Mouse (Mus musculus) kidney, postnatal 0 days (tissue): Measurements from ENCODE around the gene Jdp2. TPM values are rescaled to one million over a fixed set of nuclear protein-coding genes. Genes with fewer than 3 reads are reported as not detected.
A peak's percentile ranks its signal among the peaks of the same experiment; 100 is the strongest.

Source experiments
- ATAC-seq: fragments of 200-750 bp; cut with Nextera tagmentation; replicated peaks from 2 replicates; pipeline ENCODE4 v1.8.0; 2017; ENCODE audit warnings: low read depth, moderate number of reproducible peaks, moderate TSS enrichment, moderate library complexity; ENCODE audit not compliant: low FRiP score
- DNase-seq: peaks from one replicate; pipeline ENCODE4 v3.0.0-alpha.2; 2016; ENCODE audit warnings: low spot score
- H3K27ac ChIP-seq: fragments of 300-500 bp; sonication (generic); 2 replicates; pipeline ENCODE4 v1.5.1; 2014; ENCODE audit warnings: mild to moderate bottlenecking
- H3K27me3 ChIP-seq: fragments of 300-500 bp; sonication (generic); 2 replicates; pipeline ENCODE4 v1.6.1; 2014; ENCODE audit warnings: low read length, mixed read lengths; ENCODE audit not compliant: insufficient read depth
- H3K36me3 ChIP-seq: fragments of 300-500 bp; sonication (generic); 2 replicates; pipeline ENCODE4 v1.6.1; 2014; ENCODE audit warnings: low read length, mixed read lengths; ENCODE audit not compliant: insufficient read depth
- H3K4me1 ChIP-seq: fragments of 300-500 bp; sonication (generic); replicated peaks from 2 replicates; pipeline ENCODE4 v1.6.1; 2014; ENCODE audit warnings: antibody characterized with exemption, low read length, mixed read lengths; ENCODE audit not compliant: insufficient read depth
- H3K4me2 ChIP-seq: fragments of 300-500 bp; sonication (generic); 2 replicates; pipeline ENCODE4 v1.6.1; 2014; ENCODE audit warnings: mild to moderate bottlenecking, low read length, moderate library complexity, mixed read lengths
- H3K4me3 ChIP-seq: fragments of 300-500 bp; sonication (generic); replicated peaks from 2 replicates; pipeline ENCODE4 v1.5.1; 2014; ENCODE audit warnings: low read depth, low read length
- H3K9ac ChIP-seq: fragments of 300-500 bp; sonication (generic); 2 replicates; pipeline ENCODE4 v1.6.1; 2014; ENCODE audit warnings: low read depth, low read length
- H3K9me3 ChIP-seq: fragments of 300-500 bp; sonication (generic); replicated peaks from 2 replicates; pipeline ENCODE4 v1.6.1; 2016; ENCODE audit warnings: low read length, inconsistent platforms, mixed read lengths
- CTCF ChIP-seq: IDR thresholded peaks from 2 replicates; pipeline ENCODE4 v1.5.1; 2016; ENCODE audit warnings: antibody characterized with exemption, low read depth, mild to moderate bottlenecking, moderate library complexity
- WGBS: fragments of 180-500 bp; shearing (Covaris S2); extraction: QIAGEN DNeasy Blood & Tissue Kit; methylation state at CpG from one replicate; pipeline ENCODE4 v1.1.7; 2014; 5-methylcytosine and 5-hydroxymethylcytosine counted together
- polyA plus RNA-seq: library from polyadenylated mRNA; unstranded; fragments of >200 nt; fragmentation: Nextera tagmentation; extraction: Ambion mirVana; gene quantifications from 2 replicates; pipeline ENCODE4 v1.2.1, GENCODE M21; 2015

Gene Jdp2
- polyA plus RNA-seq, 1 experiment from 2014 or later = 0.70 TPM

GRCm38 (mm10) chr12:85623711-85624110 is 24.9 kb downstream of the Jdp2 start:
- Histone ChIP-seq H3K4me3 (no peak overlapping the region), H3K4me2 (no peak overlapping the region), H3K9me3 (no peaks in the 10 kb centered on the region), H3K27me3 (no peaks in the 10 kb centered on the region), H3K36me3 (no peaks in the 10 kb centered on the region), H3K9ac (no peak overlapping the region), H3K27ac (0 out of 2 replicates have a peak overlapping the region, but pooled peaks have one; percentile 6), H3K4me1 (no peaks in the 10 kb centered on the region; the same call in 1 of the 2 replicates)
- TF ChIP-seq CTCF = no peak
- ATAC-seq (no peak), DNase-seq (no peak)
- WGBS = 28% methylated on average over 3 of the region's 3 CpGs

GRCm38 (mm10) chr12:85624652-85625051 is 25.8 kb downstream of the Jdp2 start:
- whole genome bisulfite sequencing = 74% methylated on average over 7 of the region's 7 CpGs
- H3K4me1 ChIP-seq = no peaks in the 10 kb centered on the region; the same call in 1 of the 2 replicates
- H3K9ac ChIP-seq = no peak overlapping the region
- H3K27me3 ChIP-seq = no peaks in the 10 kb centered on the region
- H3K9me3 ChIP-seq = no peaks in the 10 kb centered on the region
- H3K4me2 ChIP-seq = no peak overlapping the region
- no peak overlapping the region for H3K4me3 ChIP-seq
- DNase-seq (no peak), ATAC-seq (no peak)
- H3K36me3 ChIP-seq = no peaks in the 10 kb centered on the region
- H3K27ac ChIP-seq = no peak overlapping the region
- TF ChIP-seq CTCF = no peak

DNA sequence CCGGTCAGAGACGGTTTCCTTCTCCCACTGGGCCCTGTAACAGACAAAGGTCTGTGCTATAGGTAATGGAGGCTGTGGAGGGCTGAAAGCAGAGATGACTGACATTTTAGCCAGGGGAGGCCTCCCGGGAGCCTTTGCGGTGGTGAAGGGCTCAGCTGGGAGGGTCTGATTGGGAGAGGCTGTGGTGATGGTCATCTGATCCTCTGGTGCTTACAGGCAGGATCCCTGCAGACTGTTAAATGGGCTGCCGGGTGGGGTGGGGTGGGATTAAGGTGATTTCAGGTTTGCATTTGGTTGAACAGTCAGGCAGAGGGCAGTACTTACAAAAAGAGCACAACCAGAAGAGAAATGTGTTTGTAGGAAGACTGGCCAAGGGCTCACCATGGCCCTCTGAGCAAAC is 27.0 kb downstream of the Jdp2 start:
- Histone ChIP-seq H3K36me3 (no peaks in the 10 kb centered on the region), H3K27ac (no peak overlapping the region), H3K4me1 (no peaks in the 10 kb centered on the region), H3K27me3 (no peaks in the 10 kb centered on the region), H3K4me3 (no peak overlapping the region), H3K4me2 (no peak overlapping the region), H3K9ac (no peak overlapping the region), H3K9me3 (no peaks in the 10 kb centered on the region)
- TF ChIP-seq CTCF = no peak
- WGBS = 37% methylated on average over 5 of the region's 5 CpGs
- DNase-seq (no peak), ATAC-seq (no peak)

DNA sequence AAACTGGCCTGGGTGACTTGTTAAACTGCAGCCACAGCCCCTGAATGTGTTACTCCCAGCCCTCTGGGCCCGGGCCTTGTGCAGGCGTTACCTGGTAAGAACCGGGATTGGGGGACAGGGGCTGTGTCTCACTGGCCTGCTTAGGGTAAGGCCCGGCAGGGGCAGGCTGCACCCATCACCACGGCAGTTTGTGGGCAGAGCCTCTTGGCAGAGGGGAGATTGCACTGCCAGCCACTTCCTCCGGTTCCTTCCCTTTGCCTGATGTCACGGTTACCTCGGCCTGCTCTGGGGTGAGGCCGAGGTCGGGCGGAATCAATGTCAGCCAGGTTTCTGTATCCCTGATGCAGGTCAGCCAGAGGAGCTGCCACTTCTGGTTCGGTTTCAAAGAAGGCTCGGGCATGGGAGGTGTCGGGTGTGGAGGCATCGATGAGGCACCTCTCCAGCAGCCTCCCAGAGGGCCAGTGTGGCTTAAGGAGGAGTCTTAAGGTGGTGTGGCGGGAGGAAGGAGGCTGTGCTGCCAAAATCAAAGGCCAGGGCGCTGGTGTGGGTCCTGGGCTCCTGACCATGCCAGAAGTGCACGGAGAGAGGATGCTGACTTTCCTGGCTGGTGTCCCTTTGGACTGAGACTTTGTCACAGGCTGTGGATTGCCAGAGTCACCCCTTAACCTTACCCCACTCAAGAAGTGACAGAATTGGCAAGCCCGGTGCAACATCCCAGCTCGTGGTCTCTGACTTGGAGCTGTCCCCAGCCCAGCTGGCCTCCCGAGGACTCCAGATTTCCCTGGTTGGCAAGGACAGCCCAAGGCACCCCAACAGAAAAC is 31.0 kb downstream of the Jdp2 start:
- no peaks in the 10 kb centered on the region for H3K4me1 ChIP-seq
- no peak for TF ChIP-seq CTCF
- DNase-seq (no peak), ATAC-seq (no peak)
- no peaks in the 10 kb centered on the region for H3K27me3 ChIP-seq
- no peak overlapping the region for H3K4me3 ChIP-seq
- 51% methylated on average over 21 of the region's 21 CpGs for WGBS
- H3K9ac ChIP-seq = no peak overlapping the region
- no peak overlapping the region for H3K4me2 ChIP-seq
- peaks cover 4% of the 10 kb centered on the region; the same call in 1 of the 2 replicates for H3K36me3 ChIP-seq
- no peak overlapping the region for H3K27ac ChIP-seq
- no peaks in the 10 kb centered on the region for H3K9me3 ChIP-seq

DNA sequence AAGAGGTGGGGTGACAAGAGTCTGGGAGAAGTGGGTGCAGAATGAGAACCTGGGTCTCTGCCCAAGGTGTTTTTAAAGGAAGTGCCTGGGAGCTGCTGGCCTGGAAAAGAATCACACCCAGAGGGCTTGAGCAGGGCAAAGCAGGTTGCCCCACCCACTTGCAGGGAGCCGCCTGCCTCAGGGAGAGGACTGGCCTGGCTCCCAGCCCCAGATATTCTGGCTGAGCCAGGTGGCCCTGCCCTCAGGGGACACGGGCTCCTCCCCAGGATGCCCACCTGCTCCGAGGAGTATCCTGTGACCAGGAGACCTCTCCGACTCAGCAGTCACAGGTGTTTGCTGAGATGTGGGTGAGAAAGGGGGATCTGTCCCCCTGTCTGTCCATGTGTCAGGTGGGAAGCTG is 32.4 kb downstream of the Jdp2 start:
- H3K9me3 ChIP-seq = no peaks in the 10 kb centered on the region
- no peak overlapping the region for H3K27ac ChIP-seq
- no peak overlapping the region for H3K4me3 ChIP-seq
- H3K36me3 ChIP-seq = peaks cover 4% of the 10 kb centered on the region; the same call in 1 of the 2 replicates
- no peak overlapping the region for H3K9ac ChIP-seq
- no peaks in the 10 kb centered on the region for H3K27me3 ChIP-seq
- TF ChIP-seq CTCF = no peak
- H3K4me1 ChIP-seq = no peaks in the 10 kb centered on the region
- no peak overlapping the region for H3K4me2 ChIP-seq
- 49% methylated on average over 4 of the region's 4 CpGs for WGBS
- ATAC-seq (no peak), DNase-seq (no peak)

- no peak for TF ChIP-seq CTCF
- ATAC-seq = no peak
- no peaks in the 10 kb centered on the region for H3K4me1 ChIP-seq
- H3K4me2 ChIP-seq = no peak overlapping the region
- no peak overlapping the region for H3K27ac ChIP-seq
- WGBS = 96% methylated on average over 10 of the region's 10 CpGs
- H3K4me3 ChIP-seq = no peak overlapping the region
- no peak for DNase-seq
- H3K9me3 ChIP-seq = no peaks in the 10 kb centered on the region
- no peaks in the 10 kb centered on the region for H3K27me3 ChIP-seq
- peaks cover 4% of the 10 kb centered on the region; the same call in 1 of the 2 replicates for H3K36me3 ChIP-seq
- H3K9ac ChIP-seq = no peak overlapping the region
These were observed 33.5 kb downstream of the Jdp2 start for GRCm38 (mm10) chr12:85632321-85632720.
